Mouse (Mus musculus): ENCODE data around the gene Zfp180. TPM values are rescaled to one million over a fixed set of nuclear protein-coding genes. Genes with fewer than 3 reads are reported as not detected.

Gene Zfp180
- polyA plus RNA-seq, 1 experiment: 9.7 TPM

DNA sequence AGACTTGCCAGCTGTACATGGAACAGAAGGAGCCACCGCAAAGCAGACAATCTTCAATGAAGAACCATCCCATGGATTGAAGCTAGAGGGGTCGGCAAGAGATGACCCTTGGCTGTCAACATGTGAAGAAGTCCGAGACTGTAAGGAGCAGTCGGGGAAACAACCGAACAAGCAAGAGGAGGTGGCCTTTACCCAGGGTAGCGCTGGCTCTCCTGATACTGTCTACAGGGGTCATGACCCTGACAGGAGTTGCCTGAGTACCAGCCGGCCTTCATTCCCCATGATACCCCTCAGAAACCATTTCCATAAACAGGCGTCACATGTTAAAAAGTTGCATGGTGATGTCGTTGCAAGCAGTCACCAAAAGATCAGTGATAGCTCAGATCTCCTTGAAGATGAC lies 22.7 kb downstream of the Zfp180 start:
- H3K27ac ChIP-seq (ENCODE audit: insufficient read depth, low read length): no peak overlapping the region
- no peaks in the 10 kb centered on the region for H3K4me1 ChIP-seq (ENCODE audit: control insufficient read depth, insufficient read depth, insufficient read length)
- H3K36me3 ChIP-seq (ENCODE audit: control insufficient read depth, insufficient read depth, low read length): peaks cover 68% of the 10 kb centered on the region
- TF ChIP-seq POLR2A (IDR thresholded peaks at IDR 0.05; ENCODE audit: low read depth, low read length): no peak
- TF ChIP-seq CTCF (IDR thresholded peaks at IDR 0.05; ENCODE audit: extremely low read depth, insufficient read depth, insufficient read length, insufficient replicate concordance): no peak
- no peak overlapping the region for H3K4me3 ChIP-seq (ENCODE audit: extremely low read depth, insufficient read depth, insufficient read length)
- WGBS: 94% methylated on average over 9 of the region's 9 CpGs
- H3K27me3 ChIP-seq (ENCODE audit: control insufficient read depth, insufficient read depth, low read length): no peaks in the 10 kb centered on the region
- DNase-seq (ENCODE audit: low read depth in 1 of 2, low spot score in 2 of 2): no peak

DNA sequence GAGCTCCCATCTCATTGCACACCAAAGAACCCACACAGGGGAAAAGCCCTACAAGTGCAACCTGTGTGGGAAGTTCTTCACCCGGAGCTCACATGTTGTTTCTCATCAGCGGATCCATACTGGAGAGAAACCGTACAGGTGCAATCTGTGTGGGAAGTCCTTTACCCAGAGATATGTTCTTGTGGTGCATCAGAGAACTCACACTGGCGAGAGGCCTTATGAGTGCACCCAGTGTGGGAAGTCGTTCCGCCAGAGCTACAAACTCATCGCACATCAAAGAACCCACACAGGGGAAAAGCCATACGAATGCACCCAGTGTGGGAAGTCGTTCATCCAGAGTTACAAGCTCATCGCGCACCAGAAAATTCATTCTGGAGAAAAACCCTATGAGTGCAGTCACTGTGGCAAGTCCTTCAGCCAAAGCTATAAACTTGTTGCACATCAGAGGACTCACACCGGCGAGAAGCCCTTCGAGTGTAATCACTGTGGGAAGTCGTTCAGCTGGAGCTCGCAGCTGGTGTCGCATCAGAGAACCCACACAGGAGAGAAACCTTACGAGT lies 23.5 kb downstream of the Zfp180 start:
- Histone ChIP-seq H3K4me1 (ENCODE audit: control insufficient read depth, insufficient read depth, insufficient read length) (no peaks in the 10 kb centered on the region), H3K4me3 (ENCODE audit: extremely low read depth, insufficient read depth, insufficient read length) (no peak overlapping the region), H3K36me3 (ENCODE audit: control insufficient read depth, insufficient read depth, low read length) (peaks cover 65% of the 10 kb centered on the region), H3K27me3 (ENCODE audit: control insufficient read depth, insufficient read depth, low read length) (no peaks in the 10 kb centered on the region), H3K27ac (ENCODE audit: insufficient read depth, low read length) (no peak overlapping the region)
- DNase-seq (ENCODE audit: low read depth in 1 of 2, low spot score in 2 of 2): no peak
- WGBS: 94% methylated on average over 18 of the region's 18 CpGs
- TF ChIP-seq CTCF (IDR thresholded peaks at IDR 0.05; ENCODE audit: extremely low read depth, insufficient read depth, insufficient read length, insufficient replicate concordance) (no peak), POLR2A (IDR thresholded peaks at IDR 0.05; ENCODE audit: low read depth, low read length) (no peak)

DNA sequence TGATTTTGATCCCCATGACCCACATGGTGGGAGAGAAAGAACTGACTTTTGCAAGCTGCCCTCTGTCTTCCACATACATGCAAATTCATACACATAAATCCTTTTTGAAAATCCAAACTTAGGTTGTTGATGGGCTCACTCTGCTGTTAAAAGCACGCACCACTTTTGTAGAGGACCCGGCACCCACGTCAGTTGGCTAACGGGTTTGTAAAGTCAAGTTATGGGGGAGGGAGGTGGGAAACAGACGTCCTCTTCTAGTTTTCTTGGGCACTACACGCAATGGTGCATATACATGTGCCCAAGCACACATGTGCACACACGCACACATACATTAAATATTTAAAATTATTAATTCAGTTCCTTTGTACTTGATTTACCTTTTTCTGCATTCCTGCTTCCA lies 29.1 kb downstream of the Zfp180 start:
- no peak overlapping the region for H3K4me3 ChIP-seq (ENCODE audit: extremely low read depth, insufficient read depth, insufficient read length)
- no peaks in the 10 kb centered on the region for H3K4me1 ChIP-seq (ENCODE audit: control insufficient read depth, insufficient read depth, insufficient read length)
- TF ChIP-seq CTCF (IDR thresholded peaks at IDR 0.05; ENCODE audit: extremely low read depth, insufficient read depth, insufficient read length, insufficient replicate concordance) (no peak), POLR2A (IDR thresholded peaks at IDR 0.05; ENCODE audit: low read depth, low read length) (no peak)
- no peaks in the 10 kb centered on the region for H3K27me3 ChIP-seq (ENCODE audit: control insufficient read depth, insufficient read depth, low read length)
- WGBS: 95% methylated on average over 7 of the region's 7 CpGs
- no peak for DNase-seq (ENCODE audit: low read depth in 1 of 2, low spot score in 2 of 2)
- H3K27ac ChIP-seq (ENCODE audit: insufficient read depth, low read length): no peak overlapping the region
- peaks cover 13% of the 10 kb centered on the region for H3K36me3 ChIP-seq (ENCODE audit: control insufficient read depth, insufficient read depth, low read length)

DNA sequence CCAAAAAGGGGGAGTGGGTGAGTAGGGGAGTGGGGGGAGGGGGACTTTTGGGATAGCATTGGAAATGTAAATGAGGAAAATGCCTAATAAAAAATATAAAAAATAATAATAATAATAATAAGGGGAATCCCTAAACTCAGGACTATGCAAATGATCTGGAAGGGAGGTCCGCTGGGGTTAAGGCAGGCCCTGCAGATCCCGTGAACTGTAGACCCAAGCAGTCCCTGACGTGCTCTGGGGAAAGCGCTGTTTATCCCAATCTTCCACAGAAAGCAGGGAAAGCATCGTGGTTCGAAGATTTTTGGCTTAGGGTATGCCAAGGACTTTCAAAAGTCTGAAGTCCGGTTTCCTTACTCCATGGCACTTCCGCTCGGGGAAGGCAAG lies 30.0 kb downstream of the Zfp180 start:
- Histone ChIP-seq H3K4me1 (ENCODE audit: control insufficient read depth, insufficient read depth, insufficient read length) (no peaks in the 10 kb centered on the region), H3K27me3 (ENCODE audit: control insufficient read depth, insufficient read depth, low read length) (no peaks in the 10 kb centered on the region), H3K4me3 (ENCODE audit: extremely low read depth, insufficient read depth, insufficient read length) (peak overlapping the region; percentile 18; the same call in 1 of the 2 replicates), H3K27ac (ENCODE audit: insufficient read depth, low read length) (no peak overlapping the region), H3K36me3 (ENCODE audit: control insufficient read depth, insufficient read depth, low read length) (peaks cover 5% of the 10 kb centered on the region; the same call in 1 of the 2 replicates)
- WGBS: 57% methylated on average over 9 of the region's 9 CpGs
- TF ChIP-seq POLR2A (IDR thresholded peaks at IDR 0.05; ENCODE audit: low read depth, low read length): no peak
- no peak for TF ChIP-seq CTCF (IDR thresholded peaks at IDR 0.05; ENCODE audit: extremely low read depth, insufficient read depth, insufficient read length, insufficient replicate concordance)
- no peak for DNase-seq (ENCODE audit: low read depth in 1 of 2, low spot score in 2 of 2)

DNA sequence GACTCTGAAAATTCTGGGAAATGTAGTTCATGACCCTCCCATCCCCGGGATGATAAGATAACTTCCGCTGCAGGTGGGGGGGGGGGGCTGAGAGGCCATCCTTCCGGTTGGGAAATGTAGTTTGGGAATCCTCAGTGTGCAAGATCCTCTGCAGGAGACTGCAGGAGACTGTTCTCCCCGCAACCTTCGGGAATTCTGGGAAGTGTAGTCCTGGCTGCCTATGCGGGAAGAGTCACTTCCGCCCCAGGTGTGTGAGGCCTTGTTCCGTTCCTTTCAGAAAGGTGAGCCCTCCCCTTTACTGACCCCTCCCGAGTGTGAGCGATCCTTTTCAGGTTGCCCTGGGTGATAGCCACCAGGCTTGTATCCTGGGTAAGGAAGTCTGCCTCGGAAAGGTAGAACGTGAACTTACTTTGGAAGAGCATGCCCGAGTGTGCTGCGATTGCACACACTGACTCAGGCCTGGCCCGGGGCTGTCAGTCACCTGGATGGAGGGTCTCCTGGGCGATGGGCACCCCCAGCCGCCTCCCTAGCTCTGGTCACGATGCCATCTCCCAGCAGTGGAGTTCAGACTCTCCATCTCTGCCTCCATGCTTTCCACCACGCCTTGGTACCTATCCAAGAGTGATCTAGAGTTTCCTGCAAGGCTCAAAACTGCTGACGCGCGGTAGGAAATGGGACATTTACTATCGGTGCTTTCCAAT lies 30.6 kb downstream of the Zfp180 start, which contains the start of gene Zfp112:
Gene Zfp112, plus strand, starts transcription at position 159 of the 701 bp plus-strand sequence.
- no peak for DNase-seq (ENCODE audit: low read depth in 1 of 2, low spot score in 2 of 2)
- 21% methylated on average over 23 of the region's 23 CpGs for WGBS
- no peaks in the 10 kb centered on the region for H3K4me1 ChIP-seq (ENCODE audit: control insufficient read depth, insufficient read depth, insufficient read length)
- TF ChIP-seq CTCF (IDR thresholded peaks at IDR 0.05; ENCODE audit: extremely low read depth, insufficient read depth, insufficient read length, insufficient replicate concordance) (no peak), POLR2A (IDR thresholded peaks at IDR 0.05; ENCODE audit: low read depth, low read length) (no peak)
- peaks cover 4% of the 10 kb centered on the region; the same call in 1 of the 2 replicates for H3K36me3 ChIP-seq (ENCODE audit: control insufficient read depth, insufficient read depth, low read length)
- H3K4me3 ChIP-seq (ENCODE audit: extremely low read depth, insufficient read depth, insufficient read length): peak within 1 kb of the TSS; percentile 37; the same call in 1 of the 2 replicates
- H3K27me3 ChIP-seq (ENCODE audit: control insufficient read depth, insufficient read depth, low read length): no peaks in the 10 kb centered on the region
- no peak within 1 kb of the TSS for H3K27ac ChIP-seq (ENCODE audit: insufficient read depth, low read length)

DNA sequence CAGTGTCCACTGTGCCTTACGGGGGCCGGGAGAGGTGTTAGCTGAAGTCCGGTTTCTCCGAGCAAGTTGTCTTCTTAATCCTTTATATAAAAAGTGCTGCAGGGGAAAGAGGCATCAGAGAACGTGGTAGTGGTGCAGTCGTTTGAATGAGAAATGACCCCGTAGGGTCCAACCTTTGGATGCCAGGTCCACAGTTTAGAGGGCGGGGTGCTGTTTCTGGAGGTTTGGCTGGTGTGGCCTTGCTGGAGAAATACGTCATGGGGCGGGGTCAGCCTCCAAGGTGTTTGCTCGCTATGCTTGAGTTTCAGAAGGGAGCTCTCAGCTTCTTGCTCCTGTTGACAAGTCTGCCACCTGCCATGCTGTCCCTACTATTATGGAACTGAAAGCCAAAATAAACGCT lies 31.3 kb downstream of the Zfp180 start:
- no peaks in the 10 kb centered on the region for H3K36me3 ChIP-seq (ENCODE audit: control insufficient read depth, insufficient read depth, low read length)
- no peaks in the 10 kb centered on the region for H3K4me1 ChIP-seq (ENCODE audit: control insufficient read depth, insufficient read depth, insufficient read length)
- no peak for DNase-seq (ENCODE audit: low read depth in 1 of 2, low spot score in 2 of 2)
- TF ChIP-seq POLR2A (IDR thresholded peaks at IDR 0.05; ENCODE audit: low read depth, low read length) (no peak), CTCF (IDR thresholded peaks at IDR 0.05; ENCODE audit: extremely low read depth, insufficient read depth, insufficient read length, insufficient replicate concordance) (no peak)
- WGBS: 35% methylated on average over 12 of the region's 12 CpGs
- no peaks in the 10 kb centered on the region for H3K27me3 ChIP-seq (ENCODE audit: control insufficient read depth, insufficient read depth, low read length)
- H3K27ac ChIP-seq (ENCODE audit: insufficient read depth, low read length): no peak overlapping the region
- H3K4me3 ChIP-seq (ENCODE audit: extremely low read depth, insufficient read depth, insufficient read length): peak overlapping the region; percentile 37; the same call in 1 of the 2 replicates

DNA sequence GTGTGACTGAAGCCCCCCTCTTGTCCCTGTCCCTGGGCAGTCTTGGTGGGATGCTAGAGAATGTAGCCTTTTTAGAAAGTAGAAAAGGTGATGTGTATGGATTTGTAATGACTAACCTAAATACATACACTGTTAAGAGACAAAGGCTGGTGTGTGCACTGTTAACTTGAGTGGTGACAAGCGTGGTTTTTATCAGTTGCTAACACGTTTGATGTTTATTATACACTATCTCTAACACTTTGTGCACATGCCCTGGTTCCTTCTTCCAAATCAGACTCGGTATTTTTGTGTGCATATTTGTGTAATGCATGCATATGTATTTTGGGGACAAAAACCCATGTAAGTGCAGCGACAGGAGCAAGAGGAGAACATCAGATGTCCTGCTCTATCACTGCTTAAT lies 34.9 kb downstream of the Zfp180 start:
- no peaks in the 10 kb centered on the region for H3K27me3 ChIP-seq (ENCODE audit: control insufficient read depth, insufficient read depth, low read length)

More for the DNA sequence above, 34.9 kb downstream of the Zfp180 start:
- TF ChIP-seq POLR2A (IDR thresholded peaks at IDR 0.05; ENCODE audit: low read depth, low read length) (no peak), CTCF (IDR thresholded peaks at IDR 0.05; ENCODE audit: extremely low read depth, insufficient read depth, insufficient read length, insufficient replicate concordance) (no peak)
- no peak overlapping the region for H3K27ac ChIP-seq (ENCODE audit: insufficient read depth, low read length)
- no peak for DNase-seq (ENCODE audit: low read depth in 1 of 2, low spot score in 2 of 2)
- WGBS: 76% methylated on average over 4 of the region's 4 CpGs
- no peaks in the 10 kb centered on the region for H3K4me1 ChIP-seq (ENCODE audit: control insufficient read depth, insufficient read depth, insufficient read length)
- no peaks in the 10 kb centered on the region for H3K36me3 ChIP-seq (ENCODE audit: control insufficient read depth, insufficient read depth, low read length)
- H3K4me3 ChIP-seq (ENCODE audit: extremely low read depth, insufficient read depth, insufficient read length): no peak overlapping the region

All from spleen, adult 2 months (tissue).